Mouse (Mus musculus): ENCODE measurements around the gene Gm6803. TPM values are rescaled to one million over a fixed set of nuclear protein-coding genes. Genes with fewer than 3 reads are reported as not detected.
"Not testable (repeated sequence)": the region's sequence is repeated elsewhere in the genome, so short reads cannot be mapped to it uniquely, and the experiment has no call there.

Gm6803 gene
- polyA plus RNA-seq (2012; rRNA removed), result not detected in 2 replicates

- not testable (repeated sequence) for H3K27ac ChIP-seq (ENCODE audit: insufficient read depth, low read length); H3K4me3 ChIP-seq (ENCODE audit: insufficient read depth, low read length); H3K4me1 ChIP-seq (ENCODE audit: control insufficient read depth, insufficient read depth, low read length)
These were observed at the start of gene Gm6803 for GRCm38 (mm10) chr12:88018671-88019070. Gene Gm6803 (minus strand): TSS chr12:88018771.

GRCm38 (mm10) chr12:88045226-88045625 is 26.7 kb upstream of the Gm6803 start:
- not testable (repeated sequence) for H3K4me1 ChIP-seq (ENCODE audit: control insufficient read depth, insufficient read depth, low read length); H3K4me3 ChIP-seq (ENCODE audit: insufficient read depth, low read length); H3K27ac ChIP-seq (ENCODE audit: insufficient read depth, low read length)

- not testable (repeated sequence) for H3K27ac ChIP-seq (ENCODE audit: insufficient read depth, low read length); H3K4me1 ChIP-seq (ENCODE audit: control insufficient read depth, insufficient read depth, low read length); H3K4me3 ChIP-seq (ENCODE audit: insufficient read depth, low read length)
These were observed 21.1 kb upstream of the Gm6803 start for GRCm38 (mm10) chr12:88039703-88040102.

GRCm38 (mm10) chr12:88039062-88039461 is 20.5 kb upstream of the Gm6803 start:
- not testable (repeated sequence) for H3K4me1 ChIP-seq (ENCODE audit: control insufficient read depth, insufficient read depth, low read length); H3K27ac ChIP-seq (ENCODE audit: insufficient read depth, low read length); H3K4me3 ChIP-seq (ENCODE audit: insufficient read depth, low read length)
- 0 out of 2 replicates have a peak, but pooled peaks have one; percentile 9 for TF ChIP-seq CTCF (IDR thresholded peaks at IDR 0.05; ENCODE audit: extremely low read depth, insufficient read depth, low read length)

- not testable (repeated sequence) for H3K27ac ChIP-seq (ENCODE audit: insufficient read depth, low read length); H3K4me1 ChIP-seq (ENCODE audit: control insufficient read depth, insufficient read depth, low read length); H3K4me3 ChIP-seq (ENCODE audit: insufficient read depth, low read length)
These were observed 13.7 kb upstream of the Gm6803 start for GRCm38 (mm10) chr12:88032250-88032649.

- not testable (repeated sequence) for H3K27ac ChIP-seq (ENCODE audit: insufficient read depth, low read length); H3K4me3 ChIP-seq (ENCODE audit: insufficient read depth, low read length); H3K4me1 ChIP-seq (ENCODE audit: control insufficient read depth, insufficient read depth, low read length)
These were observed 8.1 kb upstream of the Gm6803 start, which contains the start of gene Gm2056 for GRCm38 (mm10) chr12:88026704-88027103. Gene Gm2056 (plus strand): TSS chr12:88027004.

- H3K4me1 ChIP-seq (ENCODE audit: control insufficient read depth, insufficient read depth, low read length); H3K27ac ChIP-seq (ENCODE audit: insufficient read depth, low read length); H3K4me3 ChIP-seq (ENCODE audit: insufficient read depth, low read length): not testable (repeated sequence)
These were observed 7.0 kb downstream of the Gm6803 start, which contains the start of gene Gm2075 for GRCm38 (mm10) chr12:88011548-88011947. Gene Gm2075 (plus strand): TSS chr12:88011848.

GRCm38 (mm10) chr12:88004118-88004517 is 14.5 kb downstream of the Gm6803 start:
- not testable (repeated sequence) for H3K4me3 ChIP-seq (ENCODE audit: insufficient read depth, low read length); H3K27ac ChIP-seq (ENCODE audit: insufficient read depth, low read length); H3K4me1 ChIP-seq (ENCODE audit: control insufficient read depth, insufficient read depth, low read length)

GRCm38 (mm10) chr12:87984000-87984399 is 34.6 kb downstream of the Gm6803 start:
- H3K4me3 ChIP-seq (ENCODE audit: insufficient read depth, low read length); H3K4me1 ChIP-seq (ENCODE audit: control insufficient read depth, insufficient read depth, low read length); H3K27ac ChIP-seq (ENCODE audit: insufficient read depth, low read length): not testable (repeated sequence)

Other genes with a start within 250 kb of the Gm6803 start
- not detected in 2 replicates for gene Gm21319, start 243.0 kb downstream of the Gm6803 start, polyA plus RNA-seq (2012; rRNA removed)
- not detected in 2 replicates for gene Gm21936, start 223.3 kb downstream of the Gm6803 start, polyA plus RNA-seq (2012; rRNA removed)
- not detected in 2 replicates for gene BB287469, start 202.2 kb downstream of the Gm6803 start, polyA plus RNA-seq (2012; rRNA removed)
- gene Gm2001, start 176.4 kb downstream of the Gm6803 start, polyA plus RNA-seq (2012; rRNA removed), result not detected in 2 replicates
- not detected in 2 replicates for gene Gm2016, start 144.7 kb downstream of the Gm6803 start, polyA plus RNA-seq (2012; rRNA removed)
- not detected in 2 replicates for gene Gm2022, start 123.4 kb downstream of the Gm6803 start, polyA plus RNA-seq (2012; rRNA removed)
- gene Gm2035, start 98.9 kb downstream of the Gm6803 start, polyA plus RNA-seq (2012; rRNA removed), result not detected in 2 replicates
- not detected in 2 replicates for gene Gm2042, start 64.7 kb downstream of the Gm6803 start, polyA plus RNA-seq (2012; rRNA removed)
- not detected in 2 replicates for gene Gm2075, start 6.9 kb downstream of the Gm6803 start, polyA plus RNA-seq (2012; rRNA removed)
- gene Gm2056, start 8.2 kb upstream of the Gm6803 start, polyA plus RNA-seq (2012; rRNA removed), result not detected in 2 replicates
- gene Gm16368, start 64.9 kb upstream of the Gm6803 start, polyA plus RNA-seq (2012; rRNA removed), result not detected in 2 replicates
- not detected in 2 replicates for gene Gm10436, start 163.3 kb upstream of the Gm6803 start, polyA plus RNA-seq (2012; rRNA removed)
- not detected in 2 replicates for gene Gm8332, start 231.3 kb upstream of the Gm6803 start, polyA plus RNA-seq (2012; rRNA removed)

Data from cortical plate, adult 2 months (tissue).